In genomic region chr12:80561904-80562303, GRCm38 (mm10) we compare ENCODE assay signal across 27 mouse cellular contexts.
"Had no signal": no experiment of that assay in that cellular context is flagged by ENCODE, and none has a peak within 500 bp of the region (broad histone marks: within the 10 kb centered on the region; RNA-seq: fewer than 3 reads in every experiment).

No protein-coding gene starts in this region.

- H3K4me2 ChIP-seq: heart, embryonic 12.5 days; hindbrain, embryonic 12.5 days; hindbrain, embryonic 14.5 days; intestine, embryonic 15.5 days; limb, embryonic 12.5 days; liver, embryonic 11.5 days; liver, embryonic 13.5 days; liver, embryonic 15.5 days had no signal

- H3K9ac ChIP-seq: heart, embryonic 12.5 days; hindbrain, embryonic 12.5 days; hindbrain, embryonic 14.5 days; intestine, embryonic 15.5 days; limb, embryonic 12.5 days; liver, embryonic 13.5 days; liver, embryonic 15.5 days had no signal

- H3K36me3 ChIP-seq: heart, embryonic 10.5 days; heart, embryonic 12.5 days; hindbrain, embryonic 10.5 days; hindbrain, embryonic 12.5 days; intestine, embryonic 15.5 days; limb, embryonic 10.5 days; limb, embryonic 12.5 days; liver, embryonic 13.5 days; liver, embryonic 15.5 days had no signal

- DNase-seq: gastrocnemius, adult 2 months; gastrocnemius, postnatal 10 days; gastrocnemius, postnatal 25 days; heart, adult 18-20 months; heart, postnatal 14 days; heart, postnatal 4 days; kidney, adult 9 months; kidney, postnatal 10 days; kidney, postnatal 25 days; kidney, postnatal 4 days; liver; liver, embryonic 13.5 days had no signal

- H3K4me3 ChIP-seq: gastrocnemius, adult 2 months; heart, embryonic 10.5 days; heart, embryonic 12.5 days; hindbrain, embryonic 10.5 days; hindbrain, embryonic 12.5 days; intestine, embryonic 15.5 days; layer of hippocampus, adult 2 months; left cerebral cortex, adult 2 months; limb, embryonic 10.5 days; limb, embryonic 12.5 days; liver, embryonic 13.5 days; liver, embryonic 15.5 days had no signal

- ATAC-seq: hindbrain, embryonic 16.5 days; inflammation-experienced regulatory T-cells, adult 6 months; intestine, embryonic 15.5 days; intestine, postnatal 0 days had no signal

- H3K9me3 ChIP-seq: heart, embryonic 10.5 days; heart, embryonic 12.5 days; hindbrain, embryonic 10.5 days; hindbrain, embryonic 12.5 days; intestine, embryonic 15.5 days; limb, embryonic 10.5 days; limb, embryonic 12.5 days; liver, embryonic 13.5 days; liver, embryonic 15.5 days had no signal

- H3K27ac ChIP-seq: gastrocnemius, adult 2 months; heart, embryonic 10.5 days; hindbrain, embryonic 10.5 days; hindbrain, embryonic 12.5 days; hindbrain, embryonic 14.5 days; intestine, embryonic 15.5 days; layer of hippocampus, adult 2 months; left cerebral cortex, adult 2 months; limb, embryonic 10.5 days; limb, embryonic 12.5 days; liver, embryonic 13.5 days; liver, embryonic 15.5 days had no signal

- H3K27me3 ChIP-seq: heart, embryonic 12.5 days; hindbrain, embryonic 12.5 days; intestine, embryonic 15.5 days; liver, embryonic 15.5 days had no signal

- H3K4me1 ChIP-seq: intestine, embryonic 15.5 days; liver, embryonic 13.5 days; liver, embryonic 15.5 days had no signal
